Mouse (Mus musculus) embryonic facial prominence, embryonic 14.5 days (tissue): Measurements from ENCODE around the gene Atf6b. TPM values are rescaled to one million over a fixed set of nuclear protein-coding genes. Genes with fewer than 3 reads are reported as not detected.

ENCODE experiments used
- ATAC-seq: fragments of 200-750 bp; cut with Nextera tagmentation; 2 replicates; pipeline ENCODE4 v1.8.0; 2017; ENCODE audit warnings: low read depth, moderate number of reproducible peaks, moderate TSS enrichment
- DNase-seq: peaks from one replicate; pipeline ENCODE4 v3.0.0-alpha.2; 2015; ENCODE audit warnings: low spot score
- H3K27ac ChIP-seq: fragments of 300-500 bp; sonication (generic); replicated peaks from 2 replicates; pipeline ENCODE4 v1.5.1; 2014; ENCODE audit warnings: low read depth, mild to moderate bottlenecking, low read length, moderate library complexity
- H3K27me3 ChIP-seq: fragments of 300-500 bp; sonication (generic); replicated peaks from 2 replicates; pipeline ENCODE4 v1.6.1; 2014; ENCODE audit warnings: low read length; ENCODE audit not compliant: control insufficient read depth, insufficient read depth
- H3K36me3 ChIP-seq: fragments of 300-500 bp; sonication (generic); 2 replicates; pipeline ENCODE4 v1.6.1; 2014; ENCODE audit warnings: low read length, mixed read lengths; ENCODE audit not compliant: control insufficient read depth, insufficient read depth
- H3K4me1 ChIP-seq: fragments of 300-500 bp; sonication (generic); 2 replicates; pipeline ENCODE4 v1.6.1; 2014; ENCODE audit warnings: antibody characterized with exemption, low read length; ENCODE audit not compliant: control insufficient read depth, insufficient read depth
- H3K4me2 ChIP-seq: fragments of 300-500 bp; sonication (generic); 2 replicates; pipeline ENCODE4 v1.6.1; 2014; ENCODE audit warnings: low read depth, mild to moderate bottlenecking, low read length, moderate library complexity, mixed read lengths
- H3K4me3 ChIP-seq: fragments of 300-500 bp; sonication (generic); 2 replicates; pipeline ENCODE4 v1.5.1; 2014; ENCODE audit warnings: low read depth, mild to moderate bottlenecking, low read length
- H3K9ac ChIP-seq: fragments of 300-500 bp; sonication (generic); 2 replicates; pipeline ENCODE4 v1.6.1; 2014; ENCODE audit warnings: low read depth, mild to moderate bottlenecking, low read length, moderate library complexity, mixed read lengths
- H3K9me3 ChIP-seq: fragments of 300-500 bp; sonication (generic); 2 replicates; pipeline ENCODE4 v1.6.1; 2016; ENCODE audit warnings: low read length; ENCODE audit not compliant: control insufficient read depth
- whole genome bisulfite sequencing: fragments of 180-500 bp; shearing (Covaris S2); extraction: QIAGEN DNeasy Blood & Tissue Kit; methylation state at CpG from one replicate; pipeline ENCODE4 v1.1.7; 2014; 5-methylcytosine and 5-hydroxymethylcytosine counted together
- polyA plus RNA-seq: library from polyadenylated mRNA; unstranded; fragments of >200 nt; fragmentation: Nextera tagmentation; extraction: Ambion mirVana; gene quantifications from 2 replicates; pipeline ENCODE4 v1.2.1, GENCODE M21; 2014

Gene Atf6b
- polyA plus RNA-seq, 1 experiment from 2014 or later = 60.8 TPM

GRCm38 (mm10) chr17:34629221-34629751 lies 17.7 kb upstream of the Atf6b start, which contains the start of gene Prrt1:
Prrt1 (plus strand) TSS chr17:34629533.
- Histone ChIP-seq H3K36me3 (0 out of 2 replicates have a peak, but pooled peaks cover 10% of the 10 kb centered on the region), H3K4me2 (peak within 1 kb of the TSS; percentile 80), H3K9me3 (no peaks in the 10 kb centered on the region), H3K4me3 (peak within 1 kb of the TSS; percentile 60), H3K27me3 (peaks cover 33% of the 10 kb centered on the region), H3K27ac (peak within 1 kb of the TSS; percentile 94), H3K4me1 (peaks cover 40% of the 10 kb centered on the region), H3K9ac (peak within 1 kb of the TSS; percentile 80)
- DNase-seq (peak; percentile 86), ATAC-seq (no peak)
- WGBS = 3% methylated on average over 15 of the region's 16 CpGs

- Histone ChIP-seq H3K27me3 (peaks cover 33% of the 10 kb centered on the region), H3K4me1 (peaks cover 40% of the 10 kb centered on the region)
Observed at GRCm38 (mm10) chr17:34629796-34630603, 16.9 kb upstream of the Atf6b start.

GRCm38 (mm10) chr17:34630761-34631301 lies 16.1 kb upstream of the Atf6b start:
- WGBS = 2% methylated on average over 37 of the region's 48 CpGs
- no peak for ATAC-seq
- no peak for DNase-seq
- H3K27ac ChIP-seq = no peak overlapping the region
- peak overlapping the region; percentile 25 for H3K9ac ChIP-seq
- H3K4me2 ChIP-seq = peak overlapping the region; percentile 80
- H3K4me1 ChIP-seq = peaks cover 40% of the 10 kb centered on the region
- peaks cover 33% of the 10 kb centered on the region for H3K27me3 ChIP-seq
- H3K36me3 ChIP-seq = no peaks in the 10 kb centered on the region
- peak overlapping the region; percentile 60 for H3K4me3 ChIP-seq
- no peaks in the 10 kb centered on the region for H3K9me3 ChIP-seq

More at GRCm38 (mm10) chr17:34629796-34630603, 16.9 kb upstream of the Atf6b start:
- H3K36me3 ChIP-seq = 0 out of 2 replicates have a peak, but pooled peaks cover 7% of the 10 kb centered on the region
- no peaks in the 10 kb centered on the region for H3K9me3 ChIP-seq
- DNase-seq (no peak), ATAC-seq (no peak)
- H3K4me2 ChIP-seq = peak overlapping the region; percentile 80
- WGBS = 20% methylated on average over 12 of the region's 12 CpGs
- peak overlapping the region; percentile 60 for H3K4me3 ChIP-seq
- H3K9ac ChIP-seq = peak overlapping the region; percentile 34
- no peak overlapping the region for H3K27ac ChIP-seq

- H3K27ac ChIP-seq = no peak overlapping the region
- H3K4me1 ChIP-seq = peaks cover 34% of the 10 kb centered on the region
- no peaks in the 10 kb centered on the region for H3K36me3 ChIP-seq
- 9% methylated on average over 12 of the region's 12 CpGs for WGBS
- H3K9me3 ChIP-seq = no peaks in the 10 kb centered on the region
- H3K4me3 ChIP-seq = peak overlapping the region; percentile 38
- DNase-seq (no peak), ATAC-seq (no peak)
- H3K9ac ChIP-seq = peak overlapping the region; percentile 54
- H3K27me3 ChIP-seq = peaks cover 33% of the 10 kb centered on the region
- peak overlapping the region; percentile 73 for H3K4me2 ChIP-seq
Observed at GRCm38 (mm10) chr17:34631647-34632046, 15.3 kb upstream of the Atf6b start.

- Histone ChIP-seq H3K4me3 (peak overlapping the region; percentile 38), H3K4me1 (peaks cover 34% of the 10 kb centered on the region), H3K36me3 (no peaks in the 10 kb centered on the region), H3K9ac (peak overlapping the region; percentile 54), H3K27ac (no peak overlapping the region), H3K9me3 (no peaks in the 10 kb centered on the region), H3K4me2 (peak overlapping the region; percentile 73), H3K27me3 (peaks cover 33% of the 10 kb centered on the region)
- peak; percentile 56 for ATAC-seq
- WGBS = 2% methylated on average over 23 of the region's 26 CpGs
- DNase-seq = peak; percentile 83
Observed at GRCm38 (mm10) chr17:34632261-34632691, 14.7 kb upstream of the Atf6b start.

GRCm38 (mm10) chr17:34635671-34636070 lies 11.3 kb upstream of the Atf6b start:
- H3K4me2 ChIP-seq = no peak overlapping the region
- no peak overlapping the region for H3K4me3 ChIP-seq
- H3K4me1 ChIP-seq = peaks cover 17% of the 10 kb centered on the region
- no peak overlapping the region for H3K27ac ChIP-seq
- H3K9me3 ChIP-seq = no peaks in the 10 kb centered on the region
- H3K27me3 ChIP-seq = peaks cover 21% of the 10 kb centered on the region
- DNase-seq = no peak
- ATAC-seq = no peak
- WGBS = 62% methylated on average over 2 of the region's 2 CpGs
- H3K9ac ChIP-seq = no peak overlapping the region
- H3K36me3 ChIP-seq = no peaks in the 10 kb centered on the region

GRCm38 (mm10) chr17:34637459-34637858 lies 9.5 kb upstream of the Atf6b start:
- Histone ChIP-seq H3K36me3 (no peaks in the 10 kb centered on the region), H3K27me3 (0 out of 2 replicates have a peak, but pooled peaks cover 5% of the 10 kb centered on the region), H3K9me3 (no peaks in the 10 kb centered on the region), H3K9ac (no peak overlapping the region; the same call in 1 of the 2 replicates), H3K4me3 (no peak overlapping the region), H3K4me1 (peaks cover 12% of the 10 kb centered on the region; the same call in 1 of the 2 replicates), H3K27ac (no peak overlapping the region), H3K4me2 (no peak overlapping the region)
- ATAC-seq (no peak), DNase-seq (no peak)
- 61% methylated on average over 3 of the region's 3 CpGs for WGBS

GRCm38 (mm10) chr17:34639461-34640255 lies 7.3 kb upstream of the Atf6b start:
- Histone ChIP-seq H3K27me3 (no peaks in the 10 kb centered on the region), H3K4me1 (peaks cover 14% of the 10 kb centered on the region; the same call in 1 of the 2 replicates), H3K36me3 (no peaks in the 10 kb centered on the region), H3K4me2 (no peak overlapping the region), H3K9me3 (no peaks in the 10 kb centered on the region), H3K27ac (no peak overlapping the region), H3K4me3 (no peak overlapping the region), H3K9ac (no peak overlapping the region)
- WGBS = 77% methylated on average over 7 of the region's 7 CpGs
- no peak for DNase-seq
- no peak for ATAC-seq
